Mouse (Mus musculus): ENCODE results near the gene Nyap1.

- no peak for TF ChIP-seq POLR2A (IDR thresholded peaks at IDR 0.05; ENCODE audit: borderline replicate concordance, extremely low read depth, low read depth, low read length)
- no peak for TF ChIP-seq CTCF (IDR thresholded peaks at IDR 0.05; ENCODE audit: insufficient read depth, low read length)
These were observed 43.1 kb upstream of the Nyap1 start for GRCm38 (mm10) chr5:137784546-137784945.

All from lung, adult 2 months (tissue).